In the genomic region with DNA sequence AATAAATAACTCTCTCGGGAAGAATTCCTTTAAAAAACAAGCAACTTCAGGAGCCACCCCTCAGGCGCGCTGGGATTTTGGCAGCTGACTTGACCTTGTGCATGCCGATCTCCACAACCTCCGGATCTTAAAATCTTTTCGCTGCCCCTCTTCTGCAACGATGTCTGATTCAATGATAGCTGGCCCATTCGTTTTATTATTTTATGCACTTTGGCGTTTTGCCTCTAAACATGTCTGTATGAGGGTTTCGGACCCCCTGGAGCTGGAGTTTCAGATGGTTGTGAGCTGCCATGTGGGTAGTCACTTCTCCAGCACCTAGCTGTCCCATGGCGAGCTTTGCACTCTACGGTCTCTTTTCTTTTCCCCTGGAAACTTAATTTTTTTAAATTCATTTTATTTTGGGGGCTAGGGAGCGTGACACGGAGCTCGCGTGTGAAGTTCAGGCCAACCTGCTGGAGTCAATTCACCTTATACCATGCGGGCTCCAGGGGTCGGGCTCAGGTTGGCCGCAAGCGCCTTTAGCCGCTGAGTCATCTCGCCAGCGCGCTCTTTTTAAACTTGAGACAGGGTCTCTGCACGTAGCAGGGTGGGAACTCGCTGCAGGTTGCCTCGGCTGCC, we compare ENCODE assay signal across 9 mouse cellular contexts. TPM values are rescaled to one million over a fixed set of nuclear protein-coding genes. Genes with fewer than 3 reads are reported as not detected.
DNase-seq lines count a peak whose midpoint lies in the region; ATAC-seq and TF ChIP-seq lines count a peak whose summit lies in the region.
"Had no signal": no experiment of that assay in that cellular context is flagged by ENCODE, and none has a peak within 500 bp of the region (broad histone marks: within the 10 kb centered on the region; RNA-seq: fewer than 3 reads in every experiment).

No protein-coding gene starts in this region.

- ATAC-seq in forebrain, embryonic 11.5 days (replicated peaks; ENCODE audit: low FRiP score): peak; percentile 47
- peak; percentile 37 for ATAC-seq in intestine, embryonic 16.5 days

- peaks cover 6% of the 10 kb centered on the region for H3K4me1 ChIP-seq in cerebellum, adult 2 months (ENCODE audit: control insufficient read depth, insufficient read depth, low read length)
- no peaks in the 10 kb centered on the region for H3K4me1 ChIP-seq in ES-Bruce4 (ENCODE audit: control insufficient read depth, insufficient read depth, low read length)
- H3K4me1 ChIP-seq in forebrain, embryonic 11.5 days (replicated peaks; ENCODE audit: control insufficient read depth, insufficient read depth, low read length): no peaks in the 10 kb centered on the region; the same call in 1 of the 2 replicates
- peaks cover 10% of the 10 kb centered on the region for H3K4me1 ChIP-seq in intestine, embryonic 16.5 days (ENCODE audit: control insufficient read depth, insufficient read depth, low read length)
- H3K4me1 ChIP-seq in megakaryocyte, embryonic 14.5 days: peaks cover 48% of the 10 kb centered on the region

- H3K4me3 ChIP-seq in cerebellum, adult 2 months (replicated peaks; ENCODE audit: insufficient read depth, low read depth, low read length): peak overlapping the region; percentile 84
- peak overlapping the region; percentile 92 for H3K4me3 ChIP-seq in ES-Bruce4 (ENCODE audit: low read depth, low read length)
- H3K4me3 ChIP-seq in forebrain, embryonic 11.5 days (ENCODE audit: low read depth, low read length): peak overlapping the region; percentile 87
- H3K4me3 ChIP-seq in intestine, embryonic 16.5 days (ENCODE audit: low read length): peak overlapping the region; percentile 90
- H3K4me3 ChIP-seq in megakaryocyte, embryonic 14.5 days (replicated peaks): peak overlapping the region; percentile 92

- TF ChIP-seq CTCF in cerebellum, adult 2 months (IDR thresholded peaks at IDR 0.05; ENCODE audit: borderline replicate concordance, insufficient read depth, low read depth, low read length): no peak
- TF ChIP-seq CTCF in ES-Bruce4 (IDR thresholded peaks at IDR 0.05; ENCODE audit: low read depth, low read length): no peak

- no peaks in the 10 kb centered on the region; the same call in 1 of the 2 replicates for H3K36me3 ChIP-seq in ES-Bruce4 (ENCODE audit: control insufficient read depth, insufficient read depth, low read length, poor library complexity, severe bottlenecking)
- H3K36me3 ChIP-seq in forebrain, embryonic 11.5 days (ENCODE audit: control insufficient read depth, insufficient read depth, low read length): no peaks in the 10 kb centered on the region
- no peaks in the 10 kb centered on the region for H3K36me3 ChIP-seq in intestine, embryonic 16.5 days (ENCODE audit: control insufficient read depth, insufficient read depth, low read length)
- peaks cover 28% of the 10 kb centered on the region for H3K36me3 ChIP-seq in megakaryocyte, embryonic 14.5 days (replicated peaks; ENCODE audit: low read length)

- H3K4me2 ChIP-seq in forebrain, embryonic 11.5 days (ENCODE audit: low read depth, low read length, severe bottlenecking): peak overlapping the region; percentile 58
- H3K4me2 ChIP-seq in intestine, embryonic 16.5 days (ENCODE audit: low read depth, low read length): peak overlapping the region; percentile 62

- no peak for TF ChIP-seq EP300 in ES-Bruce4 (IDR thresholded peaks at IDR 0.05; ENCODE audit: insufficient read depth, low read depth, low read length)

- H3K27me3 ChIP-seq in cerebellum, adult 2 months (ENCODE audit: control insufficient read depth, insufficient read depth, low read length): no peaks in the 10 kb centered on the region
- no peaks in the 10 kb centered on the region for H3K27me3 ChIP-seq in ES-Bruce4 (ENCODE audit: control insufficient read depth, insufficient read depth, low read length, poor library complexity, severe bottlenecking)
- no peaks in the 10 kb centered on the region for H3K27me3 ChIP-seq in forebrain, embryonic 11.5 days (ENCODE audit: control insufficient read depth, insufficient read depth, low read length)
- no peaks in the 10 kb centered on the region for H3K27me3 ChIP-seq in intestine, embryonic 16.5 days (replicated peaks; ENCODE audit: control insufficient read depth, insufficient read depth, low read length)
- H3K27me3 ChIP-seq in megakaryocyte, embryonic 14.5 days (replicated peaks): no peaks in the 10 kb centered on the region

- H3K27ac ChIP-seq in cerebellum, adult 2 months (ENCODE audit: insufficient read depth, low read length): peak overlapping the region; percentile 71
- H3K27ac ChIP-seq in ES-Bruce4 (ENCODE audit: insufficient read depth, low read length): peak overlapping the region; percentile 83
- peak overlapping the region; percentile 88 for H3K27ac ChIP-seq in forebrain, embryonic 11.5 days (ENCODE audit: low read depth, low read length)
- peak overlapping the region; percentile 90 for H3K27ac ChIP-seq in intestine, embryonic 16.5 days (ENCODE audit: low read length)

- TF ChIP-seq POLR2A in cerebellum, adult 2 months (IDR thresholded peaks at IDR 0.05; ENCODE audit: borderline replicate concordance, insufficient read depth, low read length): no peak
- no peak for TF ChIP-seq POLR2A in ES-Bruce4 (IDR thresholded peaks at IDR 0.05; ENCODE audit: insufficient read depth, low read length)

- H3K9ac ChIP-seq in ES-Bruce4 (ENCODE audit: low read depth, poor library complexity, severe bottlenecking): peak overlapping the region; percentile 87
- H3K9ac ChIP-seq in forebrain, embryonic 11.5 days (ENCODE audit: low read length): peak overlapping the region; percentile 96
- H3K9ac ChIP-seq in intestine, embryonic 16.5 days (ENCODE audit: low read depth, low read length): peak overlapping the region; percentile 93

- no peaks in the 10 kb centered on the region for H3K9me3 ChIP-seq in ES-Bruce4 (replicated peaks; ENCODE audit: control insufficient read depth, insufficient read depth, low read length, poor library complexity, severe bottlenecking)
- H3K9me3 ChIP-seq in forebrain, embryonic 11.5 days (ENCODE audit: control insufficient read depth, low read length): no peaks in the 10 kb centered on the region
- no peaks in the 10 kb centered on the region for H3K9me3 ChIP-seq in intestine, embryonic 16.5 days (ENCODE audit: control insufficient read depth, low read length)
- no peaks in the 10 kb centered on the region for H3K9me3 ChIP-seq in megakaryocyte, embryonic 14.5 days

- WGBS in cerebellum, adult 2 months: under 1% methylated on average over 27 of the region's 27 CpGs
- WGBS in forebrain, embryonic 11.5 days: 1% methylated on average over 27 of the region's 27 CpGs
- WGBS in intestine, embryonic 16.5 days: 1% methylated on average over 27 of the region's 27 CpGs

- DNase-seq in cerebellum, adult 2 months: no peak
- no peak for DNase-seq in cerebellum, adult 11-12 months
- no peak for DNase-seq in forebrain, embryonic 11.5 days (ENCODE audit: low spot score)
- DNase-seq in left cerebral cortex, adult 8-10 months (ENCODE audit: low spot score in 2 of 2): no peak
- no peak for DNase-seq in gastrocnemius, postnatal 10 days

RNA-seq across cellular contexts. Expression of gene Tmem79, which starts 0.4 kb away (rescaled TPM):
- 0.81 and 1.3 TPM in 2 replicates for polyA plus RNA-seq in cerebellum, adult 2 months (2012; rRNA removed)
- 9.1 and 12.8 TPM in 2 replicates for polyA plus RNA-seq in ES-Bruce4 (2011; ENCODE audit: insufficient read depth, insufficient read length, low read depth, missing spikeins)
- 1.6 and 2.7 TPM in 2 replicates for polyA plus RNA-seq in forebrain, embryonic 11.5 days (2014; fragmentation: Nextera tagmentation; extraction: Ambion mirVana)
- polyA plus RNA-seq in intestine, embryonic 16.5 days (2015; fragmentation: Nextera tagmentation; extraction: Ambion mirVana): 23.8 and 29.4 TPM in 2 replicates
- 2.3 TPM in 1 of 2 replicates, not detected in the other for polyA plus RNA-seq in megakaryocyte, embryonic 14.5 days (2012; ENCODE audit: insufficient read depth, low replicate concordance)
- total RNA-seq in left cerebral cortex, adult 8-10 months (2022): 1 to 10 TPM; 1.4 to 2.8 (median 1.8) TPM
- total RNA-seq in gastrocnemius, postnatal 10 days (2021): 1 to 10 TPM; 1.1 to 1.2 TPM

RNA-seq across cellular contexts. Expression of gene Smg5, which starts 0.5 kb away (rescaled TPM):
- polyA plus RNA-seq in cerebellum, adult 2 months (2012; rRNA removed): 103 and 115 TPM in 2 replicates
- polyA plus RNA-seq in ES-Bruce4 (2011; ENCODE audit: insufficient read depth, insufficient read length, low read depth, missing spikeins): 70.7 and 84.2 TPM in 2 replicates
- polyA plus RNA-seq in forebrain, embryonic 11.5 days (2014; fragmentation: Nextera tagmentation; extraction: Ambion mirVana): 70.6 and 75.4 TPM in 2 replicates
- polyA plus RNA-seq in intestine, embryonic 16.5 days (2015; fragmentation: Nextera tagmentation; extraction: Ambion mirVana): 34.2 and 34.7 TPM in 2 replicates
- polyA plus RNA-seq in megakaryocyte, embryonic 14.5 days (2012; ENCODE audit: insufficient read depth, low replicate concordance): 39.8 and 77.9 TPM in 2 replicates
- 10 to 100 TPM; 80.2 to 90.1 (median 83.9) TPM for total RNA-seq in left cerebral cortex, adult 8-10 months (2022)
- total RNA-seq in gastrocnemius, postnatal 10 days (2021): 10 to 100 TPM; 31.1 to 43.9 TPM

RNA-seq across cellular contexts. Expression of gene Glmp, which starts 10.7 kb away (rescaled TPM):
- 109 and 110 TPM in 2 replicates for polyA plus RNA-seq in cerebellum, adult 2 months (2012; rRNA removed)
- 89.0 and 93.3 TPM in 2 replicates for polyA plus RNA-seq in ES-Bruce4 (2011; ENCODE audit: insufficient read depth, insufficient read length, low read depth, missing spikeins)
- polyA plus RNA-seq in forebrain, embryonic 11.5 days (2014; fragmentation: Nextera tagmentation; extraction: Ambion mirVana): 77.2 and 87.2 TPM in 2 replicates
- 365 and 416 TPM in 2 replicates for polyA plus RNA-seq in intestine, embryonic 16.5 days (2015; fragmentation: Nextera tagmentation; extraction: Ambion mirVana)
- 31.1 and 138 TPM in 2 replicates for polyA plus RNA-seq in megakaryocyte, embryonic 14.5 days (2012; ENCODE audit: insufficient read depth, low replicate concordance)
- 100 to 1,000 TPM in 2 of 4 experiments, 10 to 100 TPM in 2; 97.4 to 106 (median 100) TPM for total RNA-seq in left cerebral cortex, adult 8-10 months (2022)
- total RNA-seq in gastrocnemius, postnatal 10 days (2021): 10 to 100 TPM; 48.2 to 52.1 TPM

RNA-seq across cellular contexts. Expression of gene Paqr6, which starts 28.8 kb away (rescaled TPM):
- polyA plus RNA-seq in cerebellum, adult 2 months (2012; rRNA removed): 74.2 and 81.5 TPM in 2 replicates
- 4.9 and 6.8 TPM in 2 replicates for polyA plus RNA-seq in ES-Bruce4 (2011; ENCODE audit: insufficient read depth, insufficient read length, low read depth, missing spikeins)
- 1.1 and 1.2 TPM in 2 replicates for polyA plus RNA-seq in forebrain, embryonic 11.5 days (2014; fragmentation: Nextera tagmentation; extraction: Ambion mirVana)
- 4.4 and 5.1 TPM in 2 replicates for polyA plus RNA-seq in intestine, embryonic 16.5 days (2015; fragmentation: Nextera tagmentation; extraction: Ambion mirVana)
- not detected in 2 replicates for polyA plus RNA-seq in megakaryocyte, embryonic 14.5 days (2012; ENCODE audit: insufficient read depth, low replicate concordance)
- total RNA-seq in left cerebral cortex, adult 8-10 months (2022): 10 to 100 TPM; 14.4 to 16.7 (median 14.8) TPM
- total RNA-seq in gastrocnemius, postnatal 10 days (2021): 1 to 10 TPM; 1.2 to 1.6 TPM

RNA-seq across cellular contexts. Expression of gene Bglap3, which starts 37.0 kb away (rescaled TPM):
- 0.41 and 0.65 TPM in 2 replicates for polyA plus RNA-seq in cerebellum, adult 2 months (2012; rRNA removed)
- 1.0 and 1.4 TPM in 2 replicates for polyA plus RNA-seq in ES-Bruce4 (2011; ENCODE audit: insufficient read depth, insufficient read length, low read depth, missing spikeins)
- polyA plus RNA-seq in forebrain, embryonic 11.5 days (2014; fragmentation: Nextera tagmentation; extraction: Ambion mirVana): not detected in 2 replicates
- polyA plus RNA-seq in intestine, embryonic 16.5 days (2015; fragmentation: Nextera tagmentation; extraction: Ambion mirVana): 2.2 and 5.3 TPM in 2 replicates
- polyA plus RNA-seq in megakaryocyte, embryonic 14.5 days (2012; ENCODE audit: insufficient read depth, low replicate concordance): not detected in 2 replicates
- total RNA-seq in left cerebral cortex, adult 8-10 months (2022): 1 to 10 TPM in 2 of 4 experiments, under 1 TPM in 2; 0.63 to 2.3 (median 1.3) TPM
- 10 to 100 TPM in 1 of 2 experiments, not detected in 1; 29.3 TPM for total RNA-seq in gastrocnemius, postnatal 10 days (2021)
- total RNA-seq: heart, adult 18-20 months had no signal
